Mouse (Mus musculus) megakaryocyte, embryonic 14.5 days (primary cell): ENCODE measurements at regions not wholly inside any gene's neighbourhood (a gene's known extent, or its start where the extent isn't known, plus 50 kb on each side); places are given as distances from the start of the nearest gene placed in this dataset.

Source experiments
- FLI1 ChIP-seq: IDR thresholded peaks from 2 replicates; pipeline ENCODE4 v1.6.1; 2012; ENCODE audit warnings: low read length, inconsistent platforms, mixed read lengths
- GATA1 ChIP-seq: IDR thresholded peaks from 3 replicates; pipeline ENCODE4 v1.6.1; 2012; ENCODE audit warnings: mixed read lengths, low read length, inconsistent platforms, borderline replicate concordance

GRCm38 (mm10) chr14:58356824-58357223 lies 286.5 kb downstream of the Fgf9 start:
- TF ChIP-seq GATA1: no peak
- no peak for TF ChIP-seq FLI1
